Mouse (Mus musculus) 3T3-L1 (cell line): ENCODE results near the gene Dkkl1.
"Not testable (repeated sequence)": the region's sequence is repeated elsewhere in the genome, so short reads cannot be mapped to it uniquely, and the experiment has no call there.

ENCODE experiments used
- DNase-seq: peaks from one replicate; pipeline ENCODE4 v3.0.0-alpha.2; 2015; ENCODE audit warnings: low read depth, low spot score

Gene Dkkl1

DNA sequence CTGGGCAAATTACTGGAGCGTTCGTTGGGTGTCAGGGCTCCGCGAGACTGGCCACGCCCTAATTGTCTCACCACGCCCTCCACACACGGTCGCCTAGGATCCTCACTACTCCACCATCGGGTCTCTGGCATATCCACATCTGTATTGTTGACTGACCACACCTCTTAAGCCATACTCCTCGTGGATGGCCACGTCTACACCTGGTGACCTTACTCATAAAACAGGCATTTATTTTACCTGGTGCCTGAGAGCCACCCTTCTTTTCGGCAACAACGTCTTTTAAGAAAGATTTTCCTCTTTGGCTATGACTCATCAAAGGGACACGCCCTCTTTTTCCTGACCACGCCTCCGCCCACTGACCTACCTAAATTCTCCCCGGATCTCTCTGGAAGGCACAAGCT lies at the start of gene Dkkl1:
Gene Dkkl1, minus strand, starts transcription at position 297 of the 401 bp plus-strand sequence.
- peak; percentile 16 for DNase-seq

DNA sequence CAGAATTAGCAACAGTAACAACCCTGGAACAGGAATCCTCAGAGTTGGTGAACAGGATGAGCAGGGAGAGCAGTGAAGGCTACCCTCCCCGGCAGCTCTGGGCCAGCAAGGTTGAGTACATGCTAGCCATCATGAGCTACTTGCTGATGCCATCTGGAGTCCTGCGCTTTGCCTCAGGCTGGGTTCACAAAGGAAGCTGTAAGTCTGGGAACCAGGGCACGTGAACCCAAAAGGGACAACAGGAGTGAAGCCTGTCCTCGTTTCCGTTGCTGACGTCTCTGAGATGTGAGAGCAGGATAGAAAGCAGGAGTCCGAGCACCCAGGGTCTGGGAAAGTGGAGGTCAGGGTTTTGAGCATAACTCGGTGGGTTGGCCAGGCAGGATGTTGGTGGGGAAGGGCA lies 47.3 kb upstream of the Dkkl1 start:
- DNase-seq, result no peak

DNA sequence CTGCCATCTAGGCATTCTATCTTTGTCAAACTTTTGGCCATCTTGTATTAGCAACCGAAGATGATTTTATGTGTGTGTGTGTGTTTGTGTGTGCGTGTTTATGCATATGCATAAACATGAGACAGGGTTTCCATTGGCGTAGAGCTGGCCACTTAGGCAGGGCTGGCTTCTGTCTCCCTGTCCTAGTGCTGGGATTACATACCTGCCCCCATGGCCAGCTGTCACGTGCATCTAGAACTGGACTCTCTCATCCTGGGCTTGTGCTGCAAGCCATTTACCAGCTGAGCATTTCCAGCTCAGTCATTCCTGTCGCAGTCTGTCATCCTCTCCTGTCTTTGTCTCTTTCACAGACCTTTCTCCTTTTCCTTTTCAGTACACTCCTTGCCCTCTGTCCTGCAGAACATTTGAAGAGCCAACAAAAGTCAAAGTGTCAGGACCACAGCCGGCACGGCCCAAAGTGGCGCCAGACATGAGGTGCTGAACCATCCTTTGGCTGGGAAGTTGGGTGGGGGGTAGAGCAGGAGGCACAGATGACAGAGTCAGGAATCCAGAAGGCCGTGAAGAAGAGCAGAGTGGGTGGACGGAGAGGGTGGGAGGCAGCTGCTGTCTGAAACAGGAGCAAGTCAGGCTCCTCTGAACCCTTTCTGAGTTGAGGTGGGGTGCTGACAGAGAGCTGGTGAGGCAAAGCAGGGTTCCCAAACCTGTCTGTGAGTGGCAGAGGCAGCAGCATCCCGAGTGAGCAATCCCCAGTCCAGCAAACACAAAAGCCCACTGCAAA lies 45.3 kb upstream of the Dkkl1 start:
- no peak for DNase-seq

- DNase-seq, result not testable (repeated sequence)
Measured at GRCm38 (mm10) chr7:45255822-45256221, 43.9 kb upstream of the Dkkl1 start.

DNA sequence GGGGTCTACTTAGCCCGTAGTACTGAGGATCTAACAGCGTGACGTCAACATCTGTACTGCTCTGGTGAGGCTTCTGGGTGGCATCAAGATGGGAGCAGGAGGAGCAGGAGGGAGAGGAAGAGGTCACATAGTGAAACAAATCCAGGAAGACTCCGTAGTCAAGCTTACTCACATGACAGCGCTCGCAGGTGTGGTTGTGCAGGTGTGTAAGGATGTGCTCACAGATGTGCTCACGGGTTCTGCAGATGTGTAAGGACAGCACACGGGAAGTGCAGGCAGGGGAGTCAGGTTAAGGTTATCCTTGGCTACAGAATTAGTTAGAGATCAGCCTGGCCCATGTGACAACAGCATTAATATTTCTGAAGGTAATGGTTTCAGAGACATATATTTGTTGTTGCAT lies 41.9 kb upstream of the Dkkl1 start:
- DNase-seq, result no peak

- peak; percentile 14 for DNase-seq
Measured at GRCm38 (mm10) chr7:45247666-45248065, 35.7 kb upstream of the Dkkl1 start.

DNA sequence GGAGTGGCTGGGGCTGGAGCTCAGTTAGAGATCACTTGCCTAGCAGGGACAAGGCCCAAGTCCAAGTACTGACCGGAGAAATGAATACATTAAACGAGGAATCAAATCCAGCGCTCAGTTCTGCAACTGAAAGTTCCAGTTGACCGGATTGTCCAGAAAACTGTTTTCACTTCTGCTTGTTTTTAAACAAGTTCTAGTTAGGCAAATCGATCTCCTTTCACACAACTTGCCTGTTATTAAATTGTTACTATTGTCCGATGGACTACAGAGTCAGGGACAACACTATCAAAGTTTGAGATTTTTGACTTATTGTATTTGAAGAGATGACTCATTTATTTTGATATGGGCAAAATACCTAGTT lies 29.4 kb upstream of the Dkkl1 start:
- no peak for DNase-seq

GRCm38 (mm10) chr7:45240633-45241388 lies 28.9 kb upstream of the Dkkl1 start, which contains the start of gene Slc6a16:
Slc6a16 (plus strand) TSS chr7:45241085.
- no peak for DNase-seq

GRCm38 (mm10) chr7:45240109-45240508 lies 28.2 kb upstream of the Dkkl1 start:
- no peak for DNase-seq

GRCm38 (mm10) chr7:45238723-45239496 lies 27.0 kb upstream of the Dkkl1 start, which contains the start of gene Cd37:
Cd37 (minus strand) TSS chr7:45239115.
- DNase-seq, result no peak

- no peak for DNase-seq
Measured at GRCm38 (mm10) chr7:45237747-45238699, 26.1 kb upstream of the Dkkl1 start.

DNA sequence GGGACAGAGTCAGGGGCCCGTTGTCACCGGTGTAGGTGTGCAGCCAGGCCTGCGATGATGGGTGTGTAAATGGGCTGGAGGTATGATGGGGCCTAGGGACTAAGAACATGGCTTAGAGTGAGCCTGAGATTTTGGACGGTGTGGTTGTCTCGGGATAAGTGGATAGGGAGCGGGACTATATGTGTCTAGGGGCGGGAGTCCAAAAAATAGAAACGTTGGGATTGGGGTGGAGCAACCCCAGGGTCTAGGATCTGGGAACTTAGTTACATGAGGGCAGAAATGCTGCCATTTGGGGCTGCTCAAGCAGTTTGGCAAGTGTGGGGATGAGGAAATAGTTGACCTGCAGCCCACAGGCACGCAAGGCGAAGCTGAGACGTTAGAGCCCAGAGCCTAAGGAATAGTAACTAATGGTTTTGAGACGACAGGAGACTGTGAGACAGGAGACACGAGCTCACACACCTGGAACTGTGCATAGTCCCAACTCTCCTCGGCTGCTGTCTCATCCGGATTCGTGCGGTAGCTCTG lies 23.8 kb upstream of the Dkkl1 start:
- DNase-seq, result no peak

- no peak for DNase-seq
Measured at GRCm38 (mm10) chr7:45234922-45235571, 23.1 kb upstream of the Dkkl1 start.

- no peak for DNase-seq
Measured at GRCm38 (mm10) chr7:45234333-45234841, 22.4 kb upstream of the Dkkl1 start.

GRCm38 (mm10) chr7:45233580-45234332 lies 21.8 kb upstream of the Dkkl1 start:
- no peak for DNase-seq

GRCm38 (mm10) chr7:45232716-45233465 lies 20.9 kb upstream of the Dkkl1 start:
- DNase-seq, result no peak

- DNase-seq, result no peak
Measured at GRCm38 (mm10) chr7:45231941-45232340, 20.0 kb upstream of the Dkkl1 start.

- no peak for DNase-seq
Measured at GRCm38 (mm10) chr7:45231192-45231591, 19.2 kb upstream of the Dkkl1 start.
